Mouse (Mus musculus): ENCODE results near the gene Acsm1. TPM values are rescaled to one million over a fixed set of nuclear protein-coding genes. Genes with fewer than 3 reads are reported as not detected.

Acsm1 gene
- polyA plus RNA-seq, 1 experiment from 2014 or later = 1.8 TPM

- ATAC-seq (ENCODE audit: low FRiP score, low TSS enrichment) (no peak), DNase-seq (ENCODE audit: low spot score) (peak; percentile 26)
- Histone ChIP-seq H3K27me3 (ENCODE audit: control insufficient read depth, insufficient read depth, low read length) (no peaks in the 10 kb centered on the region), H3K4me3 (ENCODE audit: low read depth, low read length) (no peak overlapping the region), H3K4me1 (replicated peaks; ENCODE audit: control insufficient read depth, insufficient read depth) (no peaks in the 10 kb centered on the region), H3K36me3 (ENCODE audit: control insufficient read depth, insufficient read depth, low read length) (no peaks in the 10 kb centered on the region), H3K4me2 (replicated peaks; ENCODE audit: low read depth) (no peak overlapping the region), H3K9ac (ENCODE audit: low read length) (no peak overlapping the region), H3K9me3 (ENCODE audit: control insufficient read depth, low read length) (no peaks in the 10 kb centered on the region), H3K27ac (replicated peaks) (no peak overlapping the region)
- TF ChIP-seq EP300 (optimal IDR thresholded peaks at IDR 0.05) (no peak), CTCF (IDR thresholded peaks at IDR 0.05; ENCODE audit: low read depth) (peak; percentile 89)
- WGBS = 15% methylated on average over 6 of the region's 6 CpGs
These were observed 66.6 kb downstream of the Acsm1 start for GRCm38 (mm10) chr7:119673465-119673864.

- Histone ChIP-seq H3K27ac (replicated peaks) (no peak overlapping the region), H3K9ac (ENCODE audit: low read length) (no peak overlapping the region), H3K36me3 (ENCODE audit: control insufficient read depth, insufficient read depth, low read length) (no peaks in the 10 kb centered on the region), H3K4me2 (replicated peaks; ENCODE audit: low read depth) (no peak overlapping the region), H3K4me1 (replicated peaks; ENCODE audit: control insufficient read depth, insufficient read depth) (no peaks in the 10 kb centered on the region), H3K9me3 (ENCODE audit: control insufficient read depth, low read length) (no peaks in the 10 kb centered on the region), H3K27me3 (ENCODE audit: control insufficient read depth, insufficient read depth, low read length) (no peaks in the 10 kb centered on the region), H3K4me3 (ENCODE audit: low read depth, low read length) (no peak overlapping the region)
- no peak for ATAC-seq (ENCODE audit: low FRiP score, low TSS enrichment)
- no peak for DNase-seq (ENCODE audit: low spot score)
- WGBS = 69% methylated on average over 8 of the region's 8 CpGs
- TF ChIP-seq EP300 (optimal IDR thresholded peaks at IDR 0.05) = no peak
- no peak for TF ChIP-seq CTCF (IDR thresholded peaks at IDR 0.05; ENCODE audit: low read depth)
These were observed 73.3 kb downstream of the Acsm1 start for GRCm38 (mm10) chr7:119680107-119680506.

- Histone ChIP-seq H3K36me3 (ENCODE audit: control insufficient read depth, insufficient read depth, low read length) (no peaks in the 10 kb centered on the region), H3K9me3 (ENCODE audit: control insufficient read depth, low read length) (no peaks in the 10 kb centered on the region), H3K4me3 (ENCODE audit: low read depth, low read length) (no peak overlapping the region), H3K9ac (ENCODE audit: low read length) (no peak overlapping the region), H3K27me3 (ENCODE audit: control insufficient read depth, insufficient read depth, low read length) (no peaks in the 10 kb centered on the region), H3K4me1 (replicated peaks; ENCODE audit: control insufficient read depth, insufficient read depth) (no peaks in the 10 kb centered on the region), H3K27ac (replicated peaks) (no peak overlapping the region), H3K4me2 (replicated peaks; ENCODE audit: low read depth) (no peak overlapping the region)
- no peak for DNase-seq (ENCODE audit: low spot score)
- 37% methylated on average over 4 of the region's 4 CpGs for WGBS
- TF ChIP-seq EP300 (optimal IDR thresholded peaks at IDR 0.05) = no peak
- no peak for TF ChIP-seq CTCF (IDR thresholded peaks at IDR 0.05; ENCODE audit: low read depth)
- no peak for ATAC-seq (ENCODE audit: low FRiP score, low TSS enrichment)
These were observed 75.9 kb downstream of the Acsm1 start for GRCm38 (mm10) chr7:119682699-119683098.

GRCm38 (mm10) chr7:119689726-119690125 lies 82.9 kb downstream of the Acsm1 start, which contains the start of gene Acsm4:
Acsm4 (plus strand) TSS chr7:119690026.
- ATAC-seq (ENCODE audit: low FRiP score, low TSS enrichment) = no peak
- TF ChIP-seq EP300 (optimal IDR thresholded peaks at IDR 0.05) (no peak), CTCF (IDR thresholded peaks at IDR 0.05; ENCODE audit: low read depth) (no peak)
- no peaks in the 10 kb centered on the region for H3K4me1 ChIP-seq (replicated peaks; ENCODE audit: control insufficient read depth, insufficient read depth)

GRCm38 (mm10) chr7:119692302-119692701 lies 85.5 kb downstream of the Acsm1 start:
- DNase-seq (ENCODE audit: low spot score) (no peak), ATAC-seq (ENCODE audit: low FRiP score, low TSS enrichment) (no peak)
- no peak overlapping the region for H3K4me3 ChIP-seq (ENCODE audit: low read depth, low read length)
- no peak overlapping the region for H3K27ac ChIP-seq (replicated peaks)
- no peaks in the 10 kb centered on the region for H3K9me3 ChIP-seq (ENCODE audit: control insufficient read depth, low read length)
- WGBS = 68% methylated on average over 4 of the region's 4 CpGs
- no peak overlapping the region for H3K9ac ChIP-seq (ENCODE audit: low read length)
- no peak overlapping the region for H3K4me2 ChIP-seq (replicated peaks; ENCODE audit: low read depth)
- no peaks in the 10 kb centered on the region for H3K36me3 ChIP-seq (ENCODE audit: control insufficient read depth, insufficient read depth, low read length)
- no peaks in the 10 kb centered on the region for H3K4me1 ChIP-seq (replicated peaks; ENCODE audit: control insufficient read depth, insufficient read depth)
- no peak for TF ChIP-seq CTCF (IDR thresholded peaks at IDR 0.05; ENCODE audit: low read depth)
- no peak for TF ChIP-seq EP300 (optimal IDR thresholded peaks at IDR 0.05)
- H3K27me3 ChIP-seq (ENCODE audit: control insufficient read depth, insufficient read depth, low read length) = no peaks in the 10 kb centered on the region

More at GRCm38 (mm10) chr7:119689726-119690125, 82.9 kb downstream of the Acsm1 start, which contains the start of gene Acsm4:
- no peak within 1 kb of the TSS for H3K4me2 ChIP-seq (replicated peaks; ENCODE audit: low read depth)
- DNase-seq (ENCODE audit: low spot score) = no peak
- WGBS = 74% methylated on average over 5 of the region's 5 CpGs
- H3K36me3 ChIP-seq (ENCODE audit: control insufficient read depth, insufficient read depth, low read length) = no peaks in the 10 kb centered on the region
- no peak within 1 kb of the TSS for H3K9ac ChIP-seq (ENCODE audit: low read length)
- H3K27me3 ChIP-seq (ENCODE audit: control insufficient read depth, insufficient read depth, low read length) = no peaks in the 10 kb centered on the region
- H3K4me3 ChIP-seq (ENCODE audit: low read depth, low read length) = no peak within 1 kb of the TSS
- H3K9me3 ChIP-seq (ENCODE audit: control insufficient read depth, low read length) = no peaks in the 10 kb centered on the region
- H3K27ac ChIP-seq (replicated peaks) = no peak within 1 kb of the TSS

- Histone ChIP-seq H3K36me3 (ENCODE audit: control insufficient read depth, insufficient read depth, low read length) (no peaks in the 10 kb centered on the region), H3K9me3 (ENCODE audit: control insufficient read depth, low read length) (no peaks in the 10 kb centered on the region), H3K4me2 (replicated peaks; ENCODE audit: low read depth) (no peak overlapping the region), H3K27ac (replicated peaks) (no peak overlapping the region), H3K9ac (ENCODE audit: low read length) (no peak overlapping the region), H3K27me3 (ENCODE audit: control insufficient read depth, insufficient read depth, low read length) (no peaks in the 10 kb centered on the region), H3K4me1 (replicated peaks; ENCODE audit: control insufficient read depth, insufficient read depth) (no peaks in the 10 kb centered on the region), H3K4me3 (ENCODE audit: low read depth, low read length) (no peak overlapping the region)
- ATAC-seq (ENCODE audit: low FRiP score, low TSS enrichment) (no peak), DNase-seq (ENCODE audit: low spot score) (no peak)
- WGBS = 89% methylated on average over 1 of the region's 1 CpGs
- TF ChIP-seq CTCF (IDR thresholded peaks at IDR 0.05; ENCODE audit: low read depth) (no peak), EP300 (optimal IDR thresholded peaks at IDR 0.05) (no peak)
These were observed 88.1 kb downstream of the Acsm1 start for GRCm38 (mm10) chr7:119694926-119695325.

Other genes with a start within 250 kb of the Acsm1 start
- gene Gp2, start 147.7 kb upstream of the Acsm1 start, polyA plus RNA-seq (2015; fragmentation: Nextera tagmentation; extraction: Ambion mirVana) = 0.05 and 0.07 TPM in 2 replicates
- gene Umod, start 127.7 kb upstream of the Acsm1 start, polyA plus RNA-seq (2015; fragmentation: Nextera tagmentation; extraction: Ambion mirVana) = not detected in 2 replicates
- 0.27 and 0.33 TPM in 2 replicates for gene Acsm5, start 87.6 kb upstream of the Acsm1 start, polyA plus RNA-seq (2015; fragmentation: Nextera tagmentation; extraction: Ambion mirVana)
- gene Pdilt, start 83.5 kb upstream of the Acsm1 start, polyA plus RNA-seq (2015; fragmentation: Nextera tagmentation; extraction: Ambion mirVana) = not detected in 2 replicates
- gene Acsm2, start 52.7 kb upstream of the Acsm1 start, polyA plus RNA-seq (2015; fragmentation: Nextera tagmentation; extraction: Ambion mirVana) = not detected in 2 replicates
- gene Acsm4, start 83.0 kb downstream of the Acsm1 start, polyA plus RNA-seq (2015; fragmentation: Nextera tagmentation; extraction: Ambion mirVana) = not detected in 2 replicates
- 34.2 and 34.4 TPM in 2 replicates for gene Thumpd1, start 113.8 kb downstream of the Acsm1 start, polyA plus RNA-seq (2015; fragmentation: Nextera tagmentation; extraction: Ambion mirVana)
- 9.7 and 10.5 TPM in 2 replicates for gene Acsm3, start 153.9 kb downstream of the Acsm1 start, polyA plus RNA-seq (2015; fragmentation: Nextera tagmentation; extraction: Ambion mirVana)
- 4.4 and 4.8 TPM in 2 replicates for gene Rexo5, start 187.0 kb downstream of the Acsm1 start, polyA plus RNA-seq (2015; fragmentation: Nextera tagmentation; extraction: Ambion mirVana)
- 6.2 and 6.3 TPM in 2 replicates for gene Eri2, start 187.0 kb downstream of the Acsm1 start, polyA plus RNA-seq (2015; fragmentation: Nextera tagmentation; extraction: Ambion mirVana)

All from stomach, postnatal 0 days (tissue).